Mouse (Mus musculus): ENCODE data around the gene Mt3. TPM values are rescaled to one million over a fixed set of nuclear protein-coding genes. Genes with fewer than 3 reads are reported as not detected.

Mt3 gene
- total and polyA plus RNA-seq, 3 experiments = not detected

DNA sequence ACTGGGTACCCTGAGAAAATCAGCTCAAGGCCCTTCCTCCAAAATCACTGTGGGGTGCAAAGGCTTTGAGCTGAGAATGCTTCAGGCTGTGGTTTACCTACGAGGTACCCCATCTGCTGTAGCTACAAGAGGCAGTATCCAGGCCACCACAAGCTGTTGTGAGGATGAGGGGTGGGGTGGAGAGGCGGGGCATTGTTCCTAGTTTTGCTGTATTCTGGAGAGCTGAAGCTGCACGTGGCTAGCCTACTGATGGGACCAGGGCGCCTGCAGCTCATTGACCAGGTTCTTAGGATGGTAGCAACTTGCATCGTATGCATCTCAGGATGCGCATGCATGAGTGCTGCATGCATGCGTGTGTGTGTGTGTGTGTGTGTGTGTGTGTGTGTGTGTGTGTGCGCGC is 30.8 kb upstream of the Mt3 start:
- Histone ChIP-seq H3K9ac (ENCODE audit: control insufficient read depth, low read depth, low read length, poor library complexity, severe bottlenecking) (no peak overlapping the region), H3K4me3 (ENCODE audit: control insufficient read depth in 1 of 2, insufficient read depth in 1 of 2, low read depth in 2 of 2, low read length in 2 of 2) (no peak overlapping the region), H3K27me3 (ENCODE audit: control insufficient read depth in 1 of 2, insufficient read depth in 2 of 2, low read length in 2 of 2) (peaks cover 2 to 15% of the 10 kb centered on the region in 2 experiments; a peak in 3 of 4 replicates), H3K36me3 (ENCODE audit: control insufficient read depth in 1 of 2, insufficient read depth in 2 of 2, low read length in 2 of 2) (no peaks in the 10 kb centered on the region; a peak in 1 of 4 replicates), H3K79me2 (ENCODE audit: control insufficient read depth, insufficient read depth, low read length, poor library complexity) (no peaks in the 10 kb centered on the region), H3K27ac (ENCODE audit: control insufficient read depth, low read depth, low read length) (no peak overlapping the region), H3K9me3 (replicated peaks; ENCODE audit: insufficient read depth, low read length) (no peaks in the 10 kb centered on the region), H3K4me1 (ENCODE audit: control insufficient read depth in 1 of 2, insufficient read depth in 2 of 2, low read length in 2 of 2) (peaks cover 0 to 2% of the 10 kb centered on the region in 2 experiments; a peak in 2 of 4 replicates)
- no peak for DNase-seq (ENCODE audit: low read depth, low spot score)
- TF ChIP-seq ZC3H11A (IDR thresholded peaks at IDR 0.05; ENCODE audit: low read depth, low read length) (no peak), CHD2 (IDR thresholded peaks at IDR 0.05; ENCODE audit: low read length) (no peak), MAFK (IDR thresholded peaks at IDR 0.05; ENCODE audit: borderline replicate concordance, low read depth, low read length) (no peak), EP300 (IDR thresholded peaks at IDR 0.05; ENCODE audit: low read depth in 1 of 2, low read length in 2 of 2) (no peak), MYB (IDR thresholded peaks at IDR 0.05; ENCODE audit: low read depth, low read length) (no peak), MAZ (IDR thresholded peaks at IDR 0.05; ENCODE audit: low read depth, low read length) (no peak), NELFE (IDR thresholded peaks at IDR 0.05; ENCODE audit: low read depth, low read length) (no peak), CHD1 (IDR thresholded peaks at IDR 0.05; ENCODE audit: low read depth, low read length) (no peak), UBTF (IDR thresholded peaks at IDR 0.05; ENCODE audit: borderline replicate concordance, insufficient read depth, low read depth, low read length) (no peak), ETS1 (IDR thresholded peaks at IDR 0.05; ENCODE audit: low read depth, low read length) (no peak), RCOR1 (IDR thresholded peaks at IDR 0.05; ENCODE audit: low read depth, low read length) (no peak), E2F4 (IDR thresholded peaks at IDR 0.05; ENCODE audit: borderline replicate concordance, low read depth, low read length) (no peak), SIN3A (IDR thresholded peaks at IDR 0.05; ENCODE audit: low read length) (no peak), ZKSCAN1 (IDR thresholded peaks at IDR 0.05; ENCODE audit: low read depth, low read length) (no peak), POLR2AphosphoS2 (IDR thresholded peaks at IDR 0.05; ENCODE audit: low read length) (no peak), HCFC1 (IDR thresholded peaks at IDR 0.05; ENCODE audit: low read depth, low read length) (no peak), TAL1 (IDR thresholded peaks at IDR 0.05; ENCODE audit: low read length) (no peak), USF1 (IDR thresholded peaks at IDR 0.05; ENCODE audit: low read depth, low read length) (no peak), GATA1 (IDR thresholded peaks at IDR 0.05; ENCODE audit: low read depth, low read length) (no peak)

DNA sequence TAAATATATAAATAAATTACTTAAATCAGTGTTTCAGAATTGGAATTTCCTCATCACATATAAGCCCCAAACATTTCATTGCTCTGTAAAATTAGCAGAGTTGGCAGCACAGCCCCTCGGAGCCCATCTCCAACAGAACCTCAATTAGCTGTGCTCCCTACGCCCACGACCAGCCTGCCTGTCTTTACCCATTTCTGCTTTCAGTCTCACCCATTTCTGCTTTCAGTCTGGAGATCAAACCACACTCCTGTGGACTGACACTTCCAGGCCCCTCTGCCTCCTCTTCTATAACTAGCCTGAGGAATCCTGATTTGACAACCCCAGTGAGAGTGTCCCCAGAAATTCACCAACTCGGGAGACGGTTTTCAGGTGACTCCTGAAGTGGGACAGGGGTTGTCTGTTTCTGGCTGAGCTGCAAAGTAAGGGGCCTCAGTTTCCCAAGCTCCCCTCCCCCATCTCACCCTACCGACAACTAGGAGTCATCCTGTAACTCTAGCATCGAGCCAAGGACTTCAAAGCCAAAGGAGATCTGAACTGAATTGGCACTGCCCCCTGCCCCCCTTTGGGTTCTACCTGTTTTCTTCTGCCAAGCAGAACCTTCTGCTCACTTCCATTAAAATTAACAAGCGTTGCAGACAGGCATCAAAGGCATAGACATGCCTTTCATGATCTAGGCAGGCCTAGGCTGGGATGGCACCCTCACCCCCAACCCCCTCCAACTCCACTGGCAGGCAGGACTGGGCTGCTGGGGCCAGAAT is 29.5 kb upstream of the Mt3 start:
- Histone ChIP-seq H3K4me1 (ENCODE audit: control insufficient read depth in 1 of 2, insufficient read depth in 2 of 2, low read length in 2 of 2) (peaks cover 0 to 2% of the 10 kb centered on the region in 2 experiments; a peak in 2 of 4 replicates), H3K9ac (ENCODE audit: control insufficient read depth, low read depth, low read length, poor library complexity, severe bottlenecking) (no peak overlapping the region), H3K4me3 (ENCODE audit: control insufficient read depth in 1 of 2, insufficient read depth in 1 of 2, low read depth in 2 of 2, low read length in 2 of 2) (no peak overlapping the region), H3K36me3 (ENCODE audit: control insufficient read depth in 1 of 2, insufficient read depth in 2 of 2, low read length in 2 of 2) (no peaks in the 10 kb centered on the region; a peak in 1 of 4 replicates), H3K79me2 (ENCODE audit: control insufficient read depth, insufficient read depth, low read length, poor library complexity) (no peaks in the 10 kb centered on the region), H3K27ac (ENCODE audit: control insufficient read depth, low read depth, low read length) (no peak overlapping the region), H3K27me3 (ENCODE audit: control insufficient read depth in 1 of 2, insufficient read depth in 2 of 2, low read length in 2 of 2) (peaks cover 2 to 20% of the 10 kb centered on the region in 2 experiments; a peak in 3 of 4 replicates), H3K9me3 (replicated peaks; ENCODE audit: insufficient read depth, low read length) (no peaks in the 10 kb centered on the region)
- DNase-seq (ENCODE audit: low read depth, low spot score) = no peak
- TF ChIP-seq BHLHE40 (IDR thresholded peaks at IDR 0.05; ENCODE audit: borderline replicate concordance, low read depth, low read length) (no peak), ZC3H11A (IDR thresholded peaks at IDR 0.05; ENCODE audit: low read depth, low read length) (no peak)
